Mouse (Mus musculus): Measurements from ENCODE around the gene Ap1g2. TPM values are rescaled to one million over a fixed set of nuclear protein-coding genes. Genes with fewer than 3 reads are reported as not detected.

The Ap1g2 gene
- 100 to 1,000 TPM; 146 to 159 TPM for polyA plus RNA-seq (2017; shearing (Covaris generic))

GRCm38 (mm10) chr14:55105836-55106809, at the start of gene Ap1g2:
Gene Ap1g2 (minus strand): TSS chr14:55106593.

GRCm38 (mm10) chr14:55116425-55117200, 10.2 kb upstream of the Ap1g2 start, which contains the start of gene Jph4:
Gene Jph4 (minus strand): TSS chr14:55116935.

GRCm38 (mm10) chr14:55094704-55095231, 11.6 kb downstream of the Ap1g2 start, which contains the start of gene Thtpa:
Gene Thtpa (plus strand): TSS chr14:55094784.

GRCm38 (mm10) chr14:55092011-55092577, 14.3 kb downstream of the Ap1g2 start, which contains the start of gene Zfhx2:
Gene Zfhx2 (minus strand): TSS chr14:55092324.

Other genes with a start within 250 kb of the Ap1g2 start
- gene Homez, start 235.6 kb downstream of the Ap1g2 start, polyA plus RNA-seq (2017; shearing (Covaris generic)): 10 to 100 TPM; 13.5 to 15.9 TPM
- 1 to 10 TPM; 2.2 to 4.4 TPM for gene Ppp1r3e, start 229.0 kb downstream of the Ap1g2 start, polyA plus RNA-seq (2017; shearing (Covaris generic))
- gene Bcl2l2, start 223.2 kb downstream of the Ap1g2 start, polyA plus RNA-seq (2017; shearing (Covaris generic)): 1 to 10 TPM in 1 of 2 experiments, under 1 TPM in 1; 0.54 to 1.4 TPM
- gene Gm20521, start 223.2 kb downstream of the Ap1g2 start, polyA plus RNA-seq (2017; shearing (Covaris generic)): not detected
- 100 to 1,000 TPM; 192 TPM for gene Pabpn1, start 214.1 kb downstream of the Ap1g2 start, polyA plus RNA-seq (2017; shearing (Covaris generic))
- gene Slc22a17, start 193.5 kb downstream of the Ap1g2 start, polyA plus RNA-seq (2017; shearing (Covaris generic)): 1 to 10 TPM; 1.8 to 8.8 TPM
- under 1 TPM; 0.35 to 0.92 TPM for gene Efs, start 180.5 kb downstream of the Ap1g2 start, polyA plus RNA-seq (2017; shearing (Covaris generic))
- under 1 TPM; 0.19 to 0.71 TPM for gene Il25, start 173.9 kb downstream of the Ap1g2 start, polyA plus RNA-seq (2017; shearing (Covaris generic))
- 10 to 100 TPM in 1 of 2 experiments, under 1 TPM in 1; 0.39 to 10.2 TPM for gene Cmtm5, start 170.3 kb downstream of the Ap1g2 start, polyA plus RNA-seq (2017; shearing (Covaris generic))
- gene Myh6, start 139.7 kb downstream of the Ap1g2 start, polyA plus RNA-seq (2017; shearing (Covaris generic)): 1 to 10 TPM in 1 of 2 experiments, under 1 TPM in 1; 0.05 to 1.4 TPM
- gene Gm17428, start 129.7 kb downstream of the Ap1g2 start, polyA plus RNA-seq (2017; shearing (Covaris generic)): not detected
- gene Myh7, start 112.0 kb downstream of the Ap1g2 start, polyA plus RNA-seq (2017; shearing (Covaris generic)): 1 to 10 TPM in 1 of 2 experiments, under 1 TPM in 1; 0.39 to 1.8 TPM
- 100 to 1,000 TPM; 124 to 159 TPM for gene Ngdn, start 91.1 kb downstream of the Ap1g2 start, polyA plus RNA-seq (2017; shearing (Covaris generic))
- gene Zfhx2, start 14.3 kb downstream of the Ap1g2 start, polyA plus RNA-seq (2017; shearing (Covaris generic)): 1 to 10 TPM; 5.9 to 8.6 TPM
- gene Thtpa, start 11.8 kb downstream of the Ap1g2 start, polyA plus RNA-seq (2017; shearing (Covaris generic)): 10 to 100 TPM; 11.8 to 12.9 TPM
- gene Jph4, start 10.3 kb upstream of the Ap1g2 start, polyA plus RNA-seq (2017; shearing (Covaris generic)): 1 to 10 TPM in 1 of 2 experiments, under 1 TPM in 1; 0.14 to 2.3 TPM
- gene Dhrs2, start 115.4 kb upstream of the Ap1g2 start, polyA plus RNA-seq (2017; shearing (Covaris generic)): not detected

All from inflammation-experienced regulatory T-cells (primary cell).